Comparison of ENCODE assay signal across 9 mouse cellular contexts in genomic region chr17:15824854-15825253, GRCm38 (mm10). TPM values are rescaled to one million over a fixed set of nuclear protein-coding genes. Genes with fewer than 3 reads are reported as not detected.
A peak's percentile ranks its signal among the peaks of the same experiment; 100 is the strongest.
DNase-seq lines count a peak whose midpoint lies in the region; ATAC-seq and TF ChIP-seq lines count a peak whose summit lies in the region.
"Had no signal": no experiment of that assay in that cellular context is flagged by ENCODE, and none has a peak within 500 bp of the region (broad histone marks: within the 10 kb centered on the region; RNA-seq: fewer than 3 reads in every experiment).

No protein-coding gene starts in this region.

- TF ChIP-seq POLR2A in embryonic fibroblast, embryonic 13.5 days (IDR thresholded peaks at IDR 0.05; ENCODE audit: low read depth, low read length) = no peak

- peak overlapping the region; percentile 94; the same call in 1 of the 2 replicates for H3K27ac ChIP-seq in layer of hippocampus, adult 2 months
- H3K27ac ChIP-seq in embryonic fibroblast, embryonic 13.5 days (ENCODE audit: insufficient read depth, low read length) = peak overlapping the region; percentile 39
- peak overlapping the region; percentile 97; the same call in 1 of the 2 replicates for H3K27ac ChIP-seq in limb, embryonic 10.5 days
- peak overlapping the region; percentile 6; the same call in 1 of the 2 replicates for H3K27ac ChIP-seq in neural tube, embryonic 14.5 days (ENCODE audit: low read depth, low read length)

- peak overlapping the region; percentile 89 for H3K9ac ChIP-seq in neural tube, embryonic 14.5 days (replicated peaks; ENCODE audit: low read depth, low read length)

- peaks cover 12% of the 10 kb centered on the region for H3K27me3 ChIP-seq in limb, embryonic 10.5 days (ENCODE audit: low read depth, poor library complexity, severe bottlenecking)
- no peaks in the 10 kb centered on the region for H3K27me3 ChIP-seq in neural tube, embryonic 14.5 days (ENCODE audit: control insufficient read depth, insufficient read depth, low read length)

- H3K4me1 ChIP-seq in embryonic fibroblast, embryonic 13.5 days (ENCODE audit: control insufficient read depth, insufficient read depth, low read length) = peaks cover 4% of the 10 kb centered on the region
- H3K4me1 ChIP-seq in limb, embryonic 10.5 days = peaks cover 57% of the 10 kb centered on the region
- H3K4me1 ChIP-seq in neural tube, embryonic 14.5 days (ENCODE audit: control insufficient read depth, insufficient read depth, low read length) = peaks cover 30% of the 10 kb centered on the region

- ATAC-seq in neural tube, embryonic 14.5 days (ENCODE audit: low read depth) = no peak
- no peak for ATAC-seq in megakaryocyte, adult 5-6 weeks (ENCODE audit: poor library complexity, severe bottlenecking)

- DNase-seq in layer of hippocampus, adult 2 months (ENCODE audit: low spot score in 2 of 2) = no peak
- no peak for DNase-seq in layer of hippocampus, adult 11-12 months (ENCODE audit: low spot score)
- no peak for DNase-seq in limb, embryonic 10.5 days (ENCODE audit: low spot score)
- no peak for DNase-seq in natural killer cell, adult 2 months (ENCODE audit: low spot score in 2 of 2)
- no peak for DNase-seq in thymus, postnatal 14 days

- H3K4me3 ChIP-seq in layer of hippocampus, adult 2 months = peak overlapping the region; percentile 97
- peak overlapping the region; percentile 94 for H3K4me3 ChIP-seq in embryonic fibroblast, embryonic 13.5 days (ENCODE audit: insufficient read depth, low read length)
- H3K4me3 ChIP-seq in limb, embryonic 10.5 days = peak overlapping the region; percentile 93
- peak overlapping the region; percentile 68 for H3K4me3 ChIP-seq in neural tube, embryonic 14.5 days (ENCODE audit: low read depth, low read length)

- peaks cover 10% of the 10 kb centered on the region for H3K36me3 ChIP-seq in limb, embryonic 10.5 days
- no peaks in the 10 kb centered on the region; the same call in 1 of the 2 replicates for H3K36me3 ChIP-seq in neural tube, embryonic 14.5 days (ENCODE audit: control insufficient read depth, insufficient read depth, low read length)

- TF ChIP-seq CTCF in layer of hippocampus, adult 2 months (conservative IDR thresholded peaks at IDR 0.05) = no peak
- TF ChIP-seq CTCF in embryonic fibroblast, embryonic 13.5 days (IDR thresholded peaks at IDR 0.05; ENCODE audit: borderline replicate concordance, insufficient read depth, low read length) = no peak

- H3K4me2 ChIP-seq in neural tube, embryonic 14.5 days (ENCODE audit: low read depth, low read length) = peak overlapping the region; percentile 90

- no peaks in the 10 kb centered on the region for H3K9me3 ChIP-seq in limb, embryonic 10.5 days (replicated peaks)
- no peaks in the 10 kb centered on the region for H3K9me3 ChIP-seq in neural tube, embryonic 14.5 days (ENCODE audit: control insufficient read depth, low read length)

- WGBS in limb, embryonic 10.5 days = 44% methylated on average over 3 of the region's 3 CpGs
- WGBS in neural tube, embryonic 14.5 days = 9% methylated on average over 3 of the region's 3 CpGs

RNA-seq across cellular contexts. Expression of gene Rgmb, which starts 6.0 kb away (rescaled TPM):
- total RNA-seq in layer of hippocampus, adult 2 months (2021) = 10 to 100 TPM; 74.0 to 79.9 TPM
- 17.4 and 19.5 TPM in 2 replicates for polyA plus RNA-seq in embryonic fibroblast, embryonic 13.5 days (2011; ENCODE audit: insufficient read length, low read depth, missing spikeins)
- polyA plus RNA-seq in limb, embryonic 10.5 days (2016; fragmentation: Nextera tagmentation; extraction: Ambion mirVana) = 9.0 and 14.2 TPM in 2 replicates
- polyA plus RNA-seq in neural tube, embryonic 14.5 days (2014; fragmentation: Nextera tagmentation; extraction: Ambion mirVana) = 63.7 and 84.8 TPM in 2 replicates
- total RNA-seq in megakaryocyte, adult 5-6 weeks (2015) = 3.4 and 3.8 TPM in 2 replicates
- 1.7 and 2.3 TPM in 2 replicates for total RNA-seq in megakaryocyte, adult 5-6 weeks (2017)
- polyA plus RNA-seq: erythroblast, embryonic 14.5 days had no signal

Comparison
In these comparisons a context has a peak if more than half of its experiments do, and no peak if none do; other contexts are left out.
1. H3K27ac ChIP-seq: peak in every context shown above with its lines; median percentile 97 in limb, embryonic 10.5 days; 94 in layer of hippocampus, adult 2 months; 39 in embryonic fibroblast, embryonic 13.5 days; 6 in neural tube, embryonic 14.5 days.